Mouse (Mus musculus) midbrain, embryonic 12.5 days (tissue): ENCODE data around the gene Rhbdl2. TPM values are rescaled to one million over a fixed set of nuclear protein-coding genes. Genes with fewer than 3 reads are reported as not detected.
A peak's percentile ranks its signal among the peaks of the same experiment; 100 is the strongest.

ENCODE experiments used
- ATAC-seq: fragments of 200-750 bp; cut with Nextera tagmentation; 2 replicates; pipeline ENCODE4 v1.8.0; 2017; ENCODE audit warnings: low read depth, moderate TSS enrichment, moderate library complexity; ENCODE audit not compliant: low FRiP score
- H3K27ac ChIP-seq: fragments of 300-500 bp; sonication (generic); replicated peaks from 2 replicates; pipeline ENCODE4 v1.5.1; 2016; ENCODE audit warnings: mild to moderate bottlenecking
- H3K27me3 ChIP-seq: fragments of 300-500 bp; sonication (generic); 2 replicates; pipeline ENCODE4 v1.6.1; 2016; ENCODE audit warnings: mild to moderate bottlenecking
- H3K36me3 ChIP-seq: fragments of 300-500 bp; sonication (generic); 2 replicates; pipeline ENCODE4 v1.6.1; 2016
- H3K4me1 ChIP-seq: fragments of 300-500 bp; sonication (generic); 2 replicates; pipeline ENCODE4 v1.6.1; 2016
- H3K4me2 ChIP-seq: fragments of 300-500 bp; sonication (generic); replicated peaks from 2 replicates; pipeline ENCODE4 v1.6.1; 2016; ENCODE audit warnings: mild to moderate bottlenecking, moderate library complexity
- H3K4me3 ChIP-seq: fragments of 300-500 bp; sonication (generic); 2 replicates; pipeline ENCODE4 v1.5.1; 2016; ENCODE audit warnings: mild to moderate bottlenecking
- H3K9ac ChIP-seq: fragments of 300-500 bp; sonication (generic); replicated peaks from 2 replicates; pipeline ENCODE4 v1.6.1; 2016; ENCODE audit warnings: mild to moderate bottlenecking, moderate library complexity
- H3K9me3 ChIP-seq: fragments of 300-500 bp; sonication (generic); 2 replicates; pipeline ENCODE4 v1.6.1; 2016; ENCODE audit warnings: mild to moderate bottlenecking
- WGBS: fragments of 180-500 bp; shearing (Covaris S2); methylation state at CpG from one replicate; pipeline ENCODE4 v1.1.7; 2016; 5-methylcytosine and 5-hydroxymethylcytosine counted together
- polyA plus RNA-seq: library from polyadenylated mRNA; unstranded; fragments of >200 nt; fragmentation: Nextera tagmentation; extraction: Ambion mirVana; gene quantifications from 2 replicates; pipeline ENCODE4 v1.2.1, GENCODE M21; 2016

Gene Rhbdl2
- polyA plus RNA-seq: 0.47 and 1.2 TPM in 2 replicates

- no peaks in the 10 kb centered on the region for H3K27me3 ChIP-seq
- ATAC-seq: 0 out of 2 replicates have a peak, but pooled peaks have one; percentile 23
- WGBS: 32% methylated on average over 12 of the region's 12 CpGs
- H3K36me3 ChIP-seq: no peaks in the 10 kb centered on the region
- no peaks in the 10 kb centered on the region for H3K9me3 ChIP-seq
- no peak within 1 kb of the TSS for H3K9ac ChIP-seq
- H3K27ac ChIP-seq: no peak within 1 kb of the TSS
- H3K4me3 ChIP-seq: no peak within 1 kb of the TSS
- H3K4me1 ChIP-seq: peaks cover 6% of the 10 kb centered on the region; the same call in 1 of the 2 replicates
- H3K4me2 ChIP-seq: no peak within 1 kb of the TSS
These were observed at the start of gene Rhbdl2 for GRCm38 (mm10) chr4:123787191-123787985. Gene Rhbdl2, plus strand, starts transcription at chr4:123787874.

GRCm38 (mm10) chr4:123738708-123739107 lies 49.0 kb upstream of the Rhbdl2 start:
- 97% methylated on average over 4 of the region's 4 CpGs for WGBS
- no peak for ATAC-seq
- H3K4me3 ChIP-seq: no peak overlapping the region
- H3K4me1 ChIP-seq: no peaks in the 10 kb centered on the region
- H3K4me2 ChIP-seq: no peak overlapping the region
- H3K27me3 ChIP-seq: no peaks in the 10 kb centered on the region
- H3K9ac ChIP-seq: no peak overlapping the region
- H3K27ac ChIP-seq: no peak overlapping the region
- no peaks in the 10 kb centered on the region for H3K9me3 ChIP-seq
- H3K36me3 ChIP-seq: peaks cover 76% of the 10 kb centered on the region

GRCm38 (mm10) chr4:123742891-123743290 lies 44.8 kb upstream of the Rhbdl2 start:
- no peak for ATAC-seq
- no peaks in the 10 kb centered on the region for H3K9me3 ChIP-seq
- H3K4me3 ChIP-seq: no peak overlapping the region
- no peak overlapping the region for H3K9ac ChIP-seq
- H3K4me2 ChIP-seq: no peak overlapping the region
- H3K27me3 ChIP-seq: no peaks in the 10 kb centered on the region
- H3K27ac ChIP-seq: no peak overlapping the region
- WGBS: 88% methylated on average over 1 of the region's 1 CpGs
- H3K36me3 ChIP-seq: peaks cover 50% of the 10 kb centered on the region
- no peaks in the 10 kb centered on the region for H3K4me1 ChIP-seq

- H3K4me2 ChIP-seq: no peak overlapping the region
- 96% methylated on average over 4 of the region's 4 CpGs for WGBS
- ATAC-seq: no peak
- no peaks in the 10 kb centered on the region for H3K9me3 ChIP-seq
- no peaks in the 10 kb centered on the region for H3K27me3 ChIP-seq
- H3K27ac ChIP-seq: no peak overlapping the region
- H3K4me3 ChIP-seq: no peak overlapping the region
- H3K4me1 ChIP-seq: peaks cover 11% of the 10 kb centered on the region
- no peak overlapping the region for H3K9ac ChIP-seq
- H3K36me3 ChIP-seq: peaks cover 28% of the 10 kb centered on the region
These were observed 42.4 kb upstream of the Rhbdl2 start for GRCm38 (mm10) chr4:123745221-123745775.

GRCm38 (mm10) chr4:123748726-123749415 lies 38.8 kb upstream of the Rhbdl2 start:
- Histone ChIP-seq H3K4me1 (peaks cover 16% of the 10 kb centered on the region), H3K27ac (peak overlapping the region; percentile 98), H3K4me2 (peak overlapping the region; percentile 64), H3K36me3 (no peaks in the 10 kb centered on the region), H3K9ac (peak overlapping the region; percentile 96), H3K27me3 (no peaks in the 10 kb centered on the region), H3K4me3 (peak overlapping the region; percentile 100), H3K9me3 (no peaks in the 10 kb centered on the region)
- ATAC-seq: no peak
- 18% methylated on average over 10 of the region's 10 CpGs for WGBS

- Histone ChIP-seq H3K27ac (peak overlapping the region; percentile 98), H3K27me3 (no peaks in the 10 kb centered on the region), H3K36me3 (no peaks in the 10 kb centered on the region), H3K4me1 (peaks cover 16% of the 10 kb centered on the region), H3K4me2 (peak overlapping the region; percentile 64), H3K9ac (peak overlapping the region; percentile 96), H3K9me3 (no peaks in the 10 kb centered on the region), H3K4me3 (peak overlapping the region; percentile 100)
- peak; percentile 32 for ATAC-seq
- under 1% methylated on average over 55 of the region's 55 CpGs for WGBS
These were observed 38.1 kb upstream of the Rhbdl2 start for GRCm38 (mm10) chr4:123749484-123750130.

- peak within 1 kb of the TSS; percentile 64 for H3K4me2 ChIP-seq
- H3K4me1 ChIP-seq: peaks cover 16% of the 10 kb centered on the region
- no peaks in the 10 kb centered on the region for H3K36me3 ChIP-seq
- WGBS: under 1% methylated on average over 46 of the region's 46 CpGs
- peak within 1 kb of the TSS; percentile 100 for H3K4me3 ChIP-seq
- peak; percentile 98 for ATAC-seq
- peak within 1 kb of the TSS; percentile 98 for H3K27ac ChIP-seq
- H3K27me3 ChIP-seq: no peaks in the 10 kb centered on the region
- H3K9me3 ChIP-seq: no peaks in the 10 kb centered on the region
- H3K9ac ChIP-seq: peak within 1 kb of the TSS; percentile 96
These were observed 37.5 kb upstream of the Rhbdl2 start, which contains the start of gene Akirin1 for GRCm38 (mm10) chr4:123750152-123750651. Gene Akirin1, minus strand, starts transcription at chr4:123750345.

GRCm38 (mm10) chr4:123750707-123751312 lies 36.9 kb upstream of the Rhbdl2 start:
- H3K9ac ChIP-seq: 0 out of 2 replicates have a peak overlapping the region, but pooled peaks have one; percentile 34
- ATAC-seq: no peak
- no peaks in the 10 kb centered on the region for H3K36me3 ChIP-seq
- peak overlapping the region; percentile 100 for H3K4me3 ChIP-seq
- peaks cover 16% of the 10 kb centered on the region for H3K4me1 ChIP-seq
- H3K4me2 ChIP-seq: peak overlapping the region; percentile 64
- no peaks in the 10 kb centered on the region for H3K27me3 ChIP-seq
- under 1% methylated on average over 8 of the region's 8 CpGs for WGBS
- 0 out of 2 replicates have a peak overlapping the region, but pooled peaks have one; percentile 98 for H3K27ac ChIP-seq
- no peaks in the 10 kb centered on the region for H3K9me3 ChIP-seq

GRCm38 (mm10) chr4:123758306-123758705 lies 29.4 kb upstream of the Rhbdl2 start:
- 58% methylated on average over 4 of the region's 4 CpGs for WGBS
- ATAC-seq: no peak

GRCm38 (mm10) chr4:123765071-123765470 lies 22.6 kb upstream of the Rhbdl2 start:
- Histone ChIP-seq H3K27ac (no peak overlapping the region), H3K9me3 (no peaks in the 10 kb centered on the region), H3K4me2 (no peak overlapping the region), H3K27me3 (no peaks in the 10 kb centered on the region), H3K36me3 (no peaks in the 10 kb centered on the region), H3K9ac (no peak overlapping the region), H3K4me1 (no peaks in the 10 kb centered on the region), H3K4me3 (no peak overlapping the region)
- ATAC-seq: no peak
- WGBS: 75% methylated on average over 6 of the region's 6 CpGs

More at GRCm38 (mm10) chr4:123758306-123758705, 29.4 kb upstream of the Rhbdl2 start:
- Histone ChIP-seq H3K9ac (no peak overlapping the region), H3K4me1 (no peaks in the 10 kb centered on the region), H3K27me3 (no peaks in the 10 kb centered on the region), H3K9me3 (no peaks in the 10 kb centered on the region), H3K36me3 (no peaks in the 10 kb centered on the region), H3K4me3 (no peak overlapping the region), H3K4me2 (no peak overlapping the region), H3K27ac (no peak overlapping the region)

- no peaks in the 10 kb centered on the region for H3K36me3 ChIP-seq
- H3K4me1 ChIP-seq: no peaks in the 10 kb centered on the region
- H3K4me3 ChIP-seq: no peak overlapping the region
- no peak overlapping the region for H3K27ac ChIP-seq
- H3K4me2 ChIP-seq: no peak overlapping the region
- H3K9ac ChIP-seq: no peak overlapping the region
- WGBS: 78% methylated on average over 3 of the region's 3 CpGs
- no peaks in the 10 kb centered on the region for H3K9me3 ChIP-seq
- ATAC-seq: no peak
- no peaks in the 10 kb centered on the region for H3K27me3 ChIP-seq
These were observed 19.9 kb upstream of the Rhbdl2 start for GRCm38 (mm10) chr4:123767807-123768206.
